Mouse (Mus musculus) monocyte, adult 59 days (primary cell): ENCODE data around the gene Mettl11b. TPM values are rescaled to one million over a fixed set of nuclear protein-coding genes. Genes with fewer than 3 reads are reported as not detected.

ENCODE experiments used
- total RNA-seq, 2 experiments: library from RNA; stranded (reverse); gene quantifications; one replicate each; pipeline ENCODE4 v1.2.4; 2023

Gene Mettl11b
- total RNA-seq = not detected

DNA sequence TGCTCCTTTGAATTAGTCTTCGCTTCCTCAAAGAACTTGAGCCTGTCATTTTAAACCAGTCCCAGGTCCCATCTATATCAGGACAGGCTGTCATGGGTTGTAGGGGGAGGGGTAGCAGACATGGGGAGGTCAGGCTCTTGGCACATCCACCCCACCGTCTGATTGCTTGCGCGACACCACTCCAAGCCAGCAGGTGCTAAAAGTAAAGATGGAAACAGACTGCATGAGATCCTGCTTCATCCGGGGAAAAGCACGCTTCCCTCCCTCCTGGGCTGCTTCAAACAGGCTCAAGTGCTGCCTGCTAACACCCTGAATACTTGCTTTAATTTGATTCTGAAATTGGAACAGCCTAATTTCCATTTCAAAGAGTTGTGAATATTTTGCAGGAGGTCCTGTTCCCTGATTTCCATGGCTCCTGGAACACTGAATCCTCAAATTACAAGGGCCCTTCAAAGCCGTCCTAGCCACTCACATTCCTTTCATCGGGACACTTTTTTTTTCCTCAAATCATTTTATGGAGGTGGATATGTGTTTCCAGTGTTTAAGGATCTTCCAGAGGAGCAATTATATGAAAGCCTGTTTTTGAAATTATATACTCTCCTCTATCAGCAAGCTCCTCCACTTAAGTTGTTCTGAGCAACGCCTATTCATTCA is at the start of gene Mettl11b:
TSS of gene Mettl11b (minus strand) at position 127 of the 654 bp plus-strand sequence.

Other genes starting within 250 kb of the Mettl11b start
- gene Kifap3, start 54.4 kb upstream of the Mettl11b start, total RNA-seq = 1 to 10 TPM; 7.2 to 7.4 TPM
- 10 to 100 TPM; 27.4 to 30.6 TPM for gene Scyl3, start 203.9 kb upstream of the Mettl11b start, total RNA-seq